Mouse (Mus musculus): ENCODE results near the gene Grik4.

The Grik4 gene

DNA sequence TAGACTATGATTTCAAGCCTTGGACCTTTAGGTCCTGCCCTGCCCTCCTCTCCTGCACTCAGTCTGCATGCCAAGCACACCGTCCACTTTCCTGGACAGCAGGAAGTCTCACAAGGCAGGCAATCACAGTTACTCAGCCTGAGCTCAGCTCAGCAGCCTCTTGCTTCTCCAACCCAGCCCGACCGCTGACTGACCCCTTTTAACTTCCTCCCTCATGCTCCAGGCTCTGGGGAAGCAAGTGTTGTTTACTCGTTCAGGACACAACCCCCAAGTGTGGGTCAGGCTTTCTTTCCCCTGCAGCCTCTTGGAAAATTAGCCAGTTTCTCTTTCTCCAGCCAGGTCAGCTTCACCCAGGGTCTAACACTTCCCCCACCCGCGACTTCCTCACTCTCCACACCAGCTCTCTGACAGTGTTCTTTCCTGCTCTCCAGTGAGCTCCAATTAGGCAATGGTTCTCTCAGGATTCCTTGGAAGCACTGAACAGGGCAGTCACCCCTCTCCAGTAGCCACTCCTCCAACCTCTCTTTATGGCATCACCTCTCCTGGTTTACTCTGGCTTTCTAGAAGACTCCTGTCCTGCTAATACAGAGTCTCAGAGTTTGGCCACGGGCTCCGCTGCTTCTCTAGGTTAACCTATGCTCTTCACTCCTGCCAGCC is 35.5 kb downstream of the Grik4 start:
- in situ Hi-C loops (cut with MboI, MseI): no loop called here

DNA sequence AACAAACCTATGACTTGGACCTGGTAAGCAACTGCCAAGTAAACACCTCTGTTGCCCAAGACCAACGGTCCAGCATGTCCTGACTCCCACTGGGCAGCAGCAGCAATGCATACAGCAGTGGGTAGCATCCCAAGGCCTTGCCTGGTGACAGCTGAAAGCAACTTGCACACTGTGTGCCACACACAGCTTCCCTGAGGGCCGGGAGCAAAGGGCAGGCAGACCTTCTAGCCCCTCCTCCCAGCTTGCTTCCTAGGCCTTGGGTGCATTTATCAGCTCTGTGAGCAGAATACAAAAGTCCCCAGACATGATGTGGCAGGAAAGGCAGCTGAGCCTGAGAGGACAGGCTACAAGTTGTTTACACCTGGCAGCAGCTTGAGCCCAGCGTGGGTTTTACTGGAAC is 37.3 kb downstream of the Grik4 start:
- in situ Hi-C loops (cut with MboI, MseI): no loop called here

DNA sequence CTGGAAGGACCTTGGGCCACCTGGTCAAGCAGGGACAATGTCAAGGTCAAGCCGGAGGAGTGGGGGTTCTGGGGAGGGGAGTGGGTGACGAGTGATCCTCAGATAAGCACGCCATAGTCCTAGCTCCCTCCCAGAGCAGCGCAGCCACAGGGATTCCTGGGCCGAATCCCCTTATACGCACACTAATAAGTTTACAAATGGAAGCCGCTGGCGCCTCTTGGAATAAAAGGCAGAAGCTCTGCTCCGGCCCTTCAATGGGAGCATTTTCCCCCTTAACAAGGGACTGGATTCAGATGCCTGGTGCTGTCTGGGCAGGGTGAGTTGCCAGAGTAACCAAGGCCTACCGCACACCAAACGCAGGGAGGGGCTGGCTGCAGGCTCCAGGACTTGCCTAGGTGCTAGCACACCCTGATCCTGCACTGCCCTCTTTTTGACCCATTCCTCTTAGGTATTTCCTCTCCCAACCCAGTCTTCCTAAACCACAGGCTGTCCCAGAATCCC is 46.2 kb downstream of the Grik4 start:
- in situ Hi-C loops (cut with MboI, MseI): no loop called here

DNA sequence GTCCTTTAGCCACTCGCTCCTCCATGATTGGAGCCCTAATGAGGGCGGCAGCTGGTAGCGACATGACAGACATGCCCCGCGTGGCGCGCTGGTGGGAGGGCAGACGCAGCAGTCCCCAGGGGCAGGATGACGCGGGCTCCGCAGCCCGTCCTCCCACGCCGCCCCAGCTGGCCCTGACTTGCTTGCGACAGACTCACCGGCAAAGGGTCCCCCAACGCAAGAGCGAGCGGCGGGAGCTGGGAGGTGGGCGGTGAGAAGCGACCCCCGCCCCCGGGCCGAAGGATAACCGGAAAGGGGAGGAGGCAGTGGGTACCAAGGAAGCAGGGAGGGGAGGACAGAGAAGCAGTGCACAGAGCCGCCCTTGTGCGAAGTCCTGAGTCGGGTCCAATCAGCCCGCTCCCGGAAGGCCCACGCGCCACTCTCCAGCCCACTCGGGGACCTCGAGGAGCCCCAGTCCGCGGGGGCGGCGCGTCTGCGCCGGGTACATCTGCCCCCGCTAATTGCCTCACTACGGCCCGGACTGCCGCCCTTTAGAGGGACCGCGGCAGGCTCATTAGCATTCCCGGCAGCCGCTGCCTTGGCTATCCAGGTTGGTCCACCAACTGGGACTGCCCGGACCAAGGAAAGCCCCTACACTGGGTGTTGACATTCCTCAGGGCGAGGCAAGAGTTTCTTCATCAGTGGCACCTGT is 46.8 kb downstream of the Grik4 start:
- in situ Hi-C loops (cut with MboI, MseI): no loop called here

DNA sequence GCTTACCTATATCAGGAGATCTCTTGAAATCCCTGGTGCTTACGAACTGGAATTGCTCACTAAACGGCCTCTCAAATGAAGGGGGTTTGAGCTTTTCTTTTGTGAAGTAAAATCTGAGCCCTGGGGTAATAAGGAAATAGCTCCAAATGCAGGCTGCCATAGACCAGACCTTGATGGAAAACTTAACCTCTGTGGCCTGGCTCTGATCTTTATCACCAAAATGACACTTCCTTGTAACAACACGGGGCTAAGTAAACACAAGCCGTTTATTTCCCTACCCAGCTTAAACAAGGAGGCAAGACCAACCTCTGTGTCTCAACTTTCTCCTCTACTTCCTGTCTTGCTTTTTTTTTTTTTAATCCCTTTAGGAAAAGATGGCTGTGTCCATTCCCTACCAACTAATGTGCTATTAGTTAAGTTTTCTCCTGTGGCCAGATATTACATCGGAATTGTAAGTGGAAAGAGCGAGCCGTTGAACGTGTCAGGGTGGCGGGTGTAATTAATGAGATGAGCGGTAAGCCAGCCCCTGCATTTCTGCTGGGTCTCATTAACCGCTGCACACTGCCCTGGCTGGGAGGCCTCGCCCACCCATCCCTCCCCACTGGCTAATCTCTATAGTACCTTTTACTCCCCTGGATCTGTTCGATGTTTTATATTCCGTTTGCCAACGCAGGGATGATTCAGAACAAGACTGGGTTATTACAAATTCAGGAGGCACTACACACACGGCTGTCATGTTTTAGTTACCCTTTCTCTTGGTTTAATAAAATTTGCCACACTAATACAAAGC is 47.7 kb downstream of the Grik4 start:
- in situ Hi-C loops (cut with MboI, MseI): no loop called here

DNA sequence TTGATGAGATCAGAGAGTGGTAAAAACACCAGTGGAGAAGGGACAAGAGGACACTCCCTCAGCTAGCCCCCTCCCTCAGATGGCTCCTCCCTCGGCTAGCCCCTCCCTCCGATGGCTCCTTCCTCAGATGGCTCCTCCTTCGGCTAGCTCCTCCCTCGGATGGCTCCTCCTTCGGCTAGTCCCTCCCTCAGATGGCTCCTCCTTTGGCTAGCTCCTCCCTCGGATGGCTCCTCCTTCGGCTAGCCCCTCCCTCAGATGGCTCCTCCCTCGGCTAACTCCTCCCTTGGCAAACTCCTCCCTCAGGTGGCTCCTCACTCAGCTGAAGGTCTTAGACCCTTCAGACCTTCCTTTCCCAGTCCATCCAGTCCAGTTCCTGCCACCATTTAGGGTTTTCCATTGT is 51.5 kb downstream of the Grik4 start:
- in situ Hi-C loops (cut with MboI, MseI): no loop called here

DNA sequence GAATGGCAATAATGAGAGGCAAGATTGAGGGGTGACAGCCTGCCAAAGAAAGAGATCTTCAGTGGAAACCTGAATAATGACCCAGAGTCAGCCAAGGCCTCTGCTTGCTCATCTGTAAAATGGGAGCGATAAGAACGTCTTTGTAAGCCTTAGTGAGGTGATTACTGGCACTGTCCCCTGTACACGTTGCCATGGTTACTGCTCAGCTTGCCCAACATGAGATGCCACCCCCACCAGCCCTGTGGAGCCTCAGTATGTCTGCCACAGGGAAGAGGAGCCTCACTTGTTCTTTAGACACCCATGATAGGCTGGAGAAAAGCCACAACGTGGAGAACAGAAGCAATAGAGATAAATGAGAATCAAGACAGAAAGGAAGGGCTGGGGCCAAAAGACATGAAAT is 56.4 kb downstream of the Grik4 start:
- in situ Hi-C loops (cut with MboI, MseI): no loop called here

DNA sequence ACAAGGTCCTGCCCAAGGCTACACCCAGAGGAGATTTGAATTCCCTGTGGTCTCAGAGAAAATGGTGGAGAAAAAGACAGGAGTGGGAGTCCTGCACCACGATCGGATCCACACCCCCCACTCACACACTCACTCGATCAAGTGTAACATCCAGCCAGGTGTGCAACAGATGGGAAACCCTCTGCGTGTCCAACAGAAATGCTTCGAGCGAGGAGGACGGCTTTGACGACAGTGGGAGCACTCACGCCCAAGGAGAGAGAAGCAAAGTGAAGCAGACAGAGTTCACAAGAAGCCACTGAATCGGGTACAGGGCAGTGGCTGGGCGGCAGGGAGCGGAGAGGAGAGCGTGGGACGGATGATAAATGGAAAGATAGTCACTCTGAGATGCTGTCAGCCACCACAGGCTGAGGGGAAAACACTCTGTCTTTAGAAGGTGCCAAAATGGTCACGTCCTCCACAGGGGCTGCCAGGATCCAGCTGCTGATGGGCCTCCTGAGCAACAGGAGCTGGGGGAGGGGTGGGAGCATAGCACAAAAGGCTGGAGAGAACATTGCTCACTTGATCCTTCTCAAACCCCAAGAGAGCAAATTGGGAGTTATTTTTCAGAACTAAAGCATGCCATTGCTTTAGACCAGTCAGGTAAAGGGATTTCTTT is 58.1 kb downstream of the Grik4 start:
- in situ Hi-C loops (cut with MboI, MseI): no loop called here

DNA sequence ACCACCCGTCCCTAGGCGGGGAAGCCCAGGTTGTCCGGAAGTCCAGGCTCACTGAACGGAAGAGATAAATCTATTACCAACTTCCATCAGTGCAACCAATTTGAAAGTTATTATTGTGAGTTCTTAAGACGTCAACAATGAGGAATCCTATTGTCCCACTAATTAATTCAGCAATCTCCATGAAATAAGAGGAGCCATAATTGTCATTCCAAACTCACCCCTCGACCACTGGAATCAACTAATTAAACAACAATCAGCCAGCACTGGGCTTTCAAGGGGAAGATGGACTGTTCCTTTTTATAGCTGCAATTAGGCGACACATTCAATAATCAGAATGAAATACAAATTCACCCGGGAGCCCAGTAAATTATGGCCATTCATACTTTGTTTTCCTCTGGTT is 58.7 kb downstream of the Grik4 start:
- in situ Hi-C loops (cut with MboI, MseI): no loop called here

DNA sequence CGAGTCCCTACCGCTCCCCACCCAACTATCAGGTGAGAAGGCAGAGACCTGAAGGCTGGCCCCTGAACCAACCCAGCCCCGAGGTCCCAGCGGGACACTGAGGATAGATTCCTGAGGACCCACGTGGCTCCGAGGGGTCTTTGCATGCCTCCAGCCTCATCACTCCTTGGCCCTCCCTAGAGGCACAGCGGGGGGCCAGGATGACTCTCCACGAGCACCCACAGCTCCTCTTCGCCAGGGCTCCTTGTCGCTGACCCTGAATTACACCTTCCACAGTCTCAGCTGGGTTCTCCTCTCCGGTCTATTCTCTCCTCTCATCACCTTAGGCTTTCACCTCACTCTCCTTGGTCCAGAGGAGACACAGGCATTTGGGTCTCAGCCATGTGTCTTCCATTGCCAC is 59.2 kb downstream of the Grik4 start:
- in situ Hi-C loops (cut with MboI, MseI): no loop called here

DNA sequence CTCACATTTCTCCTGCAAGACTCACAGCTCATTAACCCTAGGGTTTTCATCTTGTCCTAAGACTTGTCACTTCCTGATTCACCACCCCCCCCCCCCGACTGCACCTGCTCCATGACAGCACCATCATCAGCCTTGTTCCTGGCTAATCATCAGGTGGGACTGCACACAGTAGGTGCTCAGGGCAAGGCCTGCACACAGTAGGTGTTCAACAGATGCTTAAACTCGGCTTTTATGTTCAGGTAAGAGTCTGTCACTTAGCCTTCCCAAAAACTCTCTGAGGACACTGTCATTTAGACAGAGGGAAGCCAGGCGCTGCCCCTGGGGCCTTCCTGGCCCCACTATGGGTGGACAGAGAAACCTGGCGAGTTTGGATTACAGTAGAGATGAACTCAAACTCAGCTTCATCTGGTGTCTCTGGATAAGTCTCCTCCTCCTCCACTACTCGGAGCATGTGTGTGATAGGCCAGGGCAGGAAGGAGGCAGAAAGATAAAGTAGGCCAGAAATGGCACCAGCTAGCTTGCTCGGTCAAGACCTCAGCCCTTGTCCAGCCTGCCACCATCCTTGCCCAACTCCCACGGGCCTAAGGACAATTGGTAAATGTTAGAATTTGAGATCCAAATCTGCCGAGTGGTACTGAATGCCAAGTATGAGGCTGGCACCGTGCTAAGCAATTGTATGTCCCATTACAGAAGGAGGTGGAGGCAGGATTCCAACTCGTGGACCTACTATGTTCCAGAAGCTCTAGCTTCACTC is 61.1 kb downstream of the Grik4 start:
- in situ Hi-C loops (cut with MboI, MseI): no loop called here

DNA sequence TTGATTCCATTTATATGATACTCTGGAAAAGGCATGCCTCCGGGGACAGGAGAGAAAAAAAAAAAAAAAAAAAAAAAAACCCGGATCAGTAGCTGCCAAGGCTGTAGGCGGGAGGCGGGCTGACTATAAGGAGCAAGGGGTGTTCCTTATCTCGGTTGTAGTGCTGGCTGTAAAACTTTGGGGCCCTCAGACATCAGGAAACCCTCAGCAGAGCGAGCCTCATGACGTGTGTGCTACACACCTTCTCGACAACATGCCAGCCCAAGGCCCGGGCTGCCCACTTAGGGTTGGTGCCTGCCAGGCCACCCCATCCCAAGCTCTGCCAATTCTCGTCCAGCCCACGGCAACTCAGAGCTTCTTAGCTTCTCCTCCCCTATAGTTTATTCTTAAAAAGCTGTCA is 62.0 kb downstream of the Grik4 start:
- in situ Hi-C loops (cut with MboI, MseI): no loop called here

DNA sequence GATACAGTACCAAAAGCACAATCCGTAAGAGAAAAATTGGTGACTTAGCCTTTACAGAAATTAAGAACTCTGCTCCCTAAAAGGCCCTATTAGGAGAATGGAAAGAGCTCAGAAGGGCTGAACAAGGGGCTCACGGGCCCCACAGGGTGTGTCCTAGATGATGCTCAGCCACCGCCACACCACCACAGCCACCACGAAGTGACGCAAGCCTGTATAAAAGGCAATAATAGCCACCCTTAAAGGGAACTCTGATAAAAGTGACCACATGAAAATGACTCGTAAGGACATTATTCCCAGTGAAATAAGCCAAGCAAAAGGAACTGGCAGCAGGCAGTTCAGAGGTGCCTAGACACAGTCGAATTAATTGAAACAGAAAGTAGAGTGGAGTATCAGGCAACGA is 63.3 kb downstream of the Grik4 start:
- in situ Hi-C loops (cut with MboI, MseI): no loop called here

DNA sequence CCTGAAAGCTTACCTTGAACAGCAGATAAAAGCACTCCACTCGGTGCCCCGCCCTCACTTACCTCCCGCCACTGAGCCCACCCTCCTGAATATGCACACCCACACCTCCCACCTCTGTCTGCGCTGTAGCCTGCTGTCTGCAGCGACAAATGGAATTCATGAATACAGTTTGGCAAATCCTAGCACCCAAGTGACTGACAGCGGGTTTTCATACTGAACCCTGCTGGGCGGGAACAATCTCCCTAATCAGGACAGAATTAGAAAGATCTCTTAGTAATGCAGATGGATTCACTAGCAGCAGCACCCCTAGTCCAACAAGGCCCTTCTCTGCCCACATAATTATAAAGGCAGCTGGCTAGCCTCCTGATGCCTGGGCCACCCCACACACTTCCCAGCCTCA is 65.9 kb downstream of the Grik4 start:
- in situ Hi-C loops (cut with MboI, MseI): no loop called here

DNA sequence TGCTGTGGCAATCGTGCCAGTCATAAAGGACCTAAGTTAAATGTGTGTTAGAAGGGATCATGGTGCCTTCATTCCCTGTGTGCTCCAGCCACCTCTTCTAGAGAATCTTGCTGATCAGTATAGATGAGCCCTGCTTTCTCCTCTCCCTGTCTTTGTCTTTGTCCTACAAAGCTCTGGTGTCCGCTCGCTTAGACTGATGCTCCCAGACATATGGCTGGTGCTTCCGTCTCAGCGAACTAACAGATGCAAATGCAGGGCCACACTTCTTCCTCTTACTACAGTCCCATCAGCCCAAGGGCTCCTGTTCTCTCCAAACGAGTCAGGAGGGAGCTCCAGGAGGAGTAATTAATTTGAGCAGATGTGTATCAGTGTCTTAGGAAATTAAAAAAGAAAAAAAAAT is 71.4 kb downstream of the Grik4 start:
- in situ Hi-C loops (cut with MboI, MseI): no loop called here

DNA sequence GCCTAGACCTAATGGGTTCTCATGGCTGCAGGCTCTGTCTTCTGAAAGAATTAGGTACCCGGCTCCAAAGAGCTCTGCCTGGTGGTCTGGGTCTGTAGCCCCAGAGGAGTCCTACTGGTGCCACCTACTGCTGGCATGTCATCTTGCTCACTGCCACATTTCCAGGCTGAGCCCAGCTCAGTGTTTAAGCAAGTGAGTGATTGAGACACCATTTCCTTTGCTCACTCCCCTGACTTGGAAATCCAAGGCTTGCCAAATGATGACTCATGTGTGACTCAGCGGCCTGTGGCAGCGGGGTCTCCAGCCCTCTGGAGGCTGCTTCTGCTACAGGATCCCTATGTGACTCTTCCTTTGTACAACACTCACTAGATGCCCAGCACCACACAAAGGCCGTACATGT is 72.6 kb downstream of the Grik4 start:
- in situ Hi-C loops (cut with MboI, MseI): no loop called here

DNA sequence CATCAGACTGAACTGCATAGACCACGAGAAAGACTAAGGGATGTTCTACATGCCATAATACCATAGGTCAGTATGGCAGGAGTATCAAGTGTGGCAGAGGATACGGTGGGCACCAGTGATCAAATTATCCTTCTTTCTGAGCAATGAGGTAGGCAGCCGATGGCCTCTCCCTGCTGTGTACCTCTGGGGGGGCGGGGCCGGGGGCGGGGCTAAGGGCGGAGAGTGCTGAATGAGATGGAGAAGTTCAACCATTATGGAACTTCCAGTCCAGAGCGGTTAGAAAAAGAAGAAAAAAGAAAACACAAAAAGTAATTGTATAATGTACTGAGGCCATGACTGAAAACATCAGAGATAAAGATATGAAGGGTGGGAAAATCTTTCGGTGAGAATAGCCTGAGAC is 74.0 kb downstream of the Grik4 start:
- in situ Hi-C loops (cut with MboI, MseI): no loop called here

DNA sequence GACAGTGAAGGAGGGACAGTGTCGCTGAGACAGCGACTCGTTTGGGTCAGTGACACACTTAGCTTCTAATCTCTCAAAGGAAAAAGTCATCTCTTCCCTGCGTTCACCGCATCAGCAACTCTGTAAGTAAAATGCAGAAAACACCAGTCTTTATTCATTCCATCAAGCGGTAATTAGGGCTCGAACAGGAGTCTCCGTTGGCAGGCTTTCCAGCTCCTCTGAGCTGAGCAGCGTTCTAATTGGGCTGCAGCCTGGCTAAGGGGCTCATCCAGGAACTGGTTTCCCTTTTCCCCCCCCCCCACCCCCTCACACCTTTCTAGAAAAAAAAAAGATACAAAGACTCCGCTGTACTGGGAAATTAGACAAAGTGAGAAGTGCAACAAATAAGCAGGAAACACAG is 75.8 kb downstream of the Grik4 start:
- in situ Hi-C loops (cut with MboI, MseI): no loop called here

DNA sequence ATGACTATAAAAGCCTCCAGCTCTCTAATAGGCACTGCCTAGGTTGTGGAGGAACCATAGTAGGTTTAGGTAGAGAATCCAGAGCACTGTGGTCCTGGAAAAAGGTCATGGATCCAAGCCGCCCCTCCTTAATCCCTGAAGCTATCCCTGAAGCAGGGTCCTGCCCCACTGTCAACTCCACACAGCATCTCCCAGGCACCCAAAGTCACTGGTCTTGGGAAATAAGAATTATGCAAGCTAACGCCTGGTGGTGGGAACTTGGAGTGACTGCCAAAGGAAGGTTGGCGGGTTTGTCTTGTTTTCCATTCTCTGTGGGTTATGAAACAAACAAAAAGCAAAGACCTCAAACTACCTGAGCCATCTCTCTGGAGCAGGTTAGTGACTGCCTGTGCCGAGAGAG is 77.6 kb downstream of the Grik4 start:
- in situ Hi-C loops (cut with MboI, MseI): no loop called here

DNA sequence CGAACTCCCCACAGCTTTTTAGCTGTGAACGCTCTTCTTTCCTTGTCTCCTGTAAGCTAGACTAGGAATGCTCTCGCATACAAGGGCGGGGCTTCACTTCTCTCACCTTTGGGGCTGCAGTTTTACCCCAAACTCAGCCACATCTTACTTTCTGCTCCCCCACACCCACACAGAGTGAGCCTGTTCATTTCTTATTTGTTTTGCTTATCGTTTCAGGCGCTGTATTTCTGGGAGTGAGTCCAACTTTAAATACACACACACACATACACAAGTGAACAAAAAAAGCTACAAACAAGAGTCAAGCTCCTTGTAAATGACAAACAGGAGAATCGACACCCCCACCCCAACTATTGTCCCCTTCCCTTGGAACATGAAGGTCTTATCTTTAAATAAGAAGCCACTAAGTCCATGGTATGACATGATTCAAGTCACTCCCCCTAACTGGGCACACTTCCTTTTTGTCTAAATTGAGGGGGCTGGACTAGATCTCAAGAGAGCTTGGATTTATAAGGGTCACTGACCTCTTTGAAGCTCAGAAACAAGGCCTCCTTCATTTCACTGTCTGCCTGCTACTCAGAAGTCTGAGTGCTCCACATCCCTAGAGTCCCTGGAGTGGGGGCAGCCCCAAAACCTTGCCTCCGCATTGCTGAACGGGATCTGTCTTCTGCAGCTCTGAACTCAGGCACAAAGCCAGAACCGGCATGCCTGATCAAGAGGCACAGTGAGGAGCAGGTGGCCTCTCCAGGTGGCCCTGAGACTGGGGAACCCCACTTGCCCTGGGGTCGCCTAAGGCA is 79.1 kb downstream of the Grik4 start:
- in situ Hi-C loops (cut with MboI, MseI): no loop called here

DNA sequence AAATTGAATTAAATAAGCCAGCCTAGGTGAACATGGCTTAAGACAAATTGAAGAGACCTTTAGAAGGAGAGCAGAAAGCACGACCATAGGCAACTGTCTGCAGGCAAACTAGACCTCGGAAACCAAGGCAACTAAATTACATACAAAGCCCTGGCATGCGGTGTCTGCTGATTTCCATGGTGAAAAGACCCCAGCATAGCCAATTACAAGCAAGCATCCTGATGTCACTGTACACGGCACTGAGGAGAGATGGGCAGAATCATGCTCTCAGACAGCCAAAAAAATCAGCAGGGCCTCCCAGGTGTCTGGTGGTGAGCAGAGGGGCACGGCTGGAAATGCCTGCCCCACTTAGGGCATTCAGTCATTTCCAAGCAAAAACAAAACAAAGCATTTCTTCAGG is 80.9 kb downstream of the Grik4 start:
- in situ Hi-C loops (cut with MboI, MseI): no loop called here
